Mouse (Mus musculus): ENCODE results near the gene Rapsn.
"Not testable (repeated sequence)": the region's sequence is repeated elsewhere in the genome, so short reads cannot be mapped to it uniquely, and the experiment has no call there.

Gene Rapsn

GRCm38 (mm10) chr2:91035385-91035784, at the start of gene Rapsn:
TSS of gene Rapsn (plus strand) at chr2:91035620.
- no peak for DNase-seq (ENCODE audit: low spot score)

GRCm38 (mm10) chr2:90986055-90986454, 49.4 kb upstream of the Rapsn start:
- no peak for DNase-seq (ENCODE audit: low spot score)

DNA sequence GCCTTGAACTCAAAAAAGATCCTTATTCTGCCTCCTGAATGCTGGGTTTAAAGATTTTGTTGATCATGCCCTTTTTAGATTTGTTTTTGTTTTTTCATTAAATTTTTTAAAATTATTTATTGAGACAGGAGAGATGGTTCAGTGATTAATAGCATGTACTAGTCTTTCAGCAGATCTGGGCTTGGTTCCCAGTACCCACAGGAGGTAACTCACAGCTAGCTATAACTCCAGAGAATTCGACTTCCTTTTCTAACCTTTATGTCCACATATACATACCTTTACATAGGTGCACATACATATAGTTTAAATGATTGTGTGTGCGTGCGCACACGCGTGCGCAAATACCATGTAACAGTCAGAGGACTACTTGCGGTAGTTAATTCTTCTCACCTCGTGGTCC, 26.9 kb upstream of the Rapsn start:
- no peak for DNase-seq (ENCODE audit: low spot score)

DNA sequence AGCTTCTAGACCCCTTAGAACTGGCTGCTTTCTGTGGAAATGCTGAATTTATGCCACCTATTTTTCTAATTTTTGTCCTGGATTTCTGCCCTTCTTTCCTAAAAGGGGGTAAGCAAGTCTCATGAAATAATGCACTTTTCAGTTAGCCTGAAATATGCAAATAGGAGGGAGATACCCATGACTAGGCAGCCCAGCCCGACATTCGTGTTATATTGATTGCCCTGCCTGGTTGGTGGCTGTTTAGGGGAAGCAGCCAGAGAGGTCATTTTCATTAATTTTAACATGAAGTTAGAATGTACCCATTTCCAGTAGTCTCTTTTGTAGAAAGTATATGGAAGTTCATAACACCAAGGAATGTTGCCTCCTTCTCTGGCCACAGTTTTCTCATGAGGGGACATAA, 21.5 kb upstream of the Rapsn start:
- no peak for DNase-seq (ENCODE audit: low spot score)

- no peak for DNase-seq (ENCODE audit: low spot score)
Measured at GRCm38 (mm10) chr2:91015386-91015785, 20.0 kb upstream of the Rapsn start.

GRCm38 (mm10) chr2:91018061-91018788, 17.2 kb upstream of the Rapsn start:
- no peak for DNase-seq (ENCODE audit: low spot score)

GRCm38 (mm10) chr2:91019911-91020310, 15.5 kb upstream of the Rapsn start:
- no peak for DNase-seq (ENCODE audit: low spot score)

- not testable (repeated sequence) for DNase-seq (ENCODE audit: low spot score)
Measured at GRCm38 (mm10) chr2:91022266-91022665, 13.2 kb upstream of the Rapsn start.

DNA sequence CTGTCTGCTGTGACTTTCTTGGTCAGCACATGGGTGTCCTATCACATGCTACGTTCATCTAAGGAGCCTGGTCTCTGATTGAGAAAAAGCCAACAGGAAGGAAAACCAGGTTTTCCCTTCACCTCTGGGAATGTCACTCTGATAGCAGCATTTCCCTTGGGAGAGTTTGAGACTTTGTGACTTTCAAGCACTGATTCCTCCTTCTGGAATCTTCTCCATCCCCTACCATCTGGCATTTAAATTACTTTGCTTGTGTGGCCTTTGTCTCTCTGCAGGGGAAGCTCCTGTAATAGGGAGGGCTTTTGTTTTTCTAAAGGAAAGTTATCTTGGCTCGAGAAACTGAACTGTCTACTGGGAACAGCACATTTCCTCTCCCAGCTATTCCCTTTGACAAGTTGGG, 12.3 kb upstream of the Rapsn start:
- DNase-seq (ENCODE audit: low spot score): no peak

DNA sequence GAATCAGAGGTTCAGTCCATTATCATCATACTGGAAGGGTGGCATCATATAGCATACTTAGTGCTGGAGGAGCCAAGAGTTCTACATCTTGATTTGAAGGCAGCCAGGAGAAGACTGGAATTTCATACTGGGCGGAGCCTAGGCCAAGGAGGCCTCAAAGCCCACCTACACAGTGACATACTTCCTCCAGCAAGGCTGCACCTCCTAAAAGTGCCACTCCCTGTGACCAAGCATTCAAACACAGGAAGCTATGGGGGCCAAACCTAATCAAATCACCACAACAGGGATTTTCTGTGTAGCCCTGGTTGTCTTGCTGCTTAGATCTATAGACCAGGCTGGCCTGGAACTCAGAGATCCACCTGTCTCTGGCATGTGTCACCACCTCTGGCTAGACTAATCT, 11.5 kb upstream of the Rapsn start:
- no peak for DNase-seq (ENCODE audit: low spot score)

DNA sequence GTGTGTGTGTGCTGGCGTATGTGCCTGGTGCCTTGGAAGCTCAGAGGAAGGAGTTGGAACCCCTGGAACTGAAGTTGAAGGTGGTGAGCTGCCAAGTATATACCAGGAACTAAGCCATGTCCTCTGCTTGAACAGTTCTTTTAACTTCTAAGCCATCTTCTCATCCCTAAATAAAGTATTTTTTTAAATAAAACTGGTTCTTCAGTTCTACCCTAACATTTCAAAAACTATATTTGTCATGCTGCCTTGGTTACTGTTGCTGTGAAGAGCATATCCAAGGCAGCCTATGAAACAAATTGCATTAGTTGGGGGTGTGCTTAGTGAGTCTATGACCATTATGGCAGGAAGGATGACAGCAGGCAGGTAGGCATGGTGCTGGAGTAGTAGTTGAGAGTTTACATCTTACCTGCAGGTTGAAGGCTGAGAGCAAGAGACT, 10.3 kb upstream of the Rapsn start:
- DNase-seq (ENCODE audit: low spot score): no peak

DNA sequence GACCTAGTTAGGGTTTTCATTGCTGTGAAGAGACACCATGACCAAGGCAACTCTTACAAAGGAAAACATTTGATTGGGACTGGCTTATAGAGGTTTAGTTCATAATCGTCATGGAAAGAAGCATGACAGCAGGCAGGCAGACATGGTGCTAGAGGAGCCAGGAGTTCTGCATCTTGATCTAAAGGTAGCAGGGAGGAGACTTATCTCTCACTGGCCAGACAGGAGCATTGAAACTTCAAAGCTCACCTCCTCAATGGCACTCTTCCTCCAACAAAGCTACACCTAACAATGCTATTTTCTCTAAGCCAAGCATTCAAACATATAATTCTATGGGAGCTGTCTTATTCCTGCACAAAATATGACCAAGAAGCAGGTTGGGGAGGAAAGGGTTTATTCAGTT, 8.9 kb upstream of the Rapsn start:
- no peak for DNase-seq (ENCODE audit: low spot score)

DNA sequence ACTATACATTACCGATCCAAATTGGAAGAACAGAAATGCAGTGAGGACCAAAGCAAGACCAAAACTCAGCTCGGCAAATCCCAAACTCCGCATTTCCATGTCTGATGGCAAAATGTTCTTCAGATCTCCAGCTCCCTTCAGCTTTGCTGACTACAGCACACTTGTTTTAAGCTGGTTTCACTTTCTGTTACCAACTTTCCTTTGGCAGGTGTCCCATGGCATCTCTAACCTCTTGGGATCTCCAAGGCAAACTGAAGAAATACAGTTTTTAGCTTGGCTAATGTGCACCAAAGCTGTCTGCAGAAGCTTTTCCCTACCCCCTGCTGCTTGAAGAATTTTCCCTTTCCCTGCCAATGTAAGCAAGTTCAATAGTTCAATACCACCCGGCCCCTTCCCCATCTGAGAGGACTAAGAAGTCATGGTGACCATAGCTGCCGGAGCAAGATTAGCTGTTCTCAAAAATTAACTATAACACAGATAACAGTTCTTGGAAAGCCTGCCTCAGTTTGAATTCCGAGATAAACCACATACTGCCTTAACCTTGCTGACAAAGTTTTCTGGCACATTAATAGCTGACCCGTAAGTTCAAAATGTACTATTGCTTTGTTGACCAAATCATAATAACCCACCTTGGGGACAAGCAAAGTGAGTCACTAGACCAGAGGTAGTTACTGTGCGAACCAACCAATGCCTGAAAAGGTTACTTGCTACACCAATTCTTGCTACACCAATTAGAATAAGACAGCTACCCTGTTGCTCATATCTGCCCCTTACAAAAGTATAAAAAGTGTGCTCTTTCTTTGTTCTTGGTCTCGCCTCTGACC, 7.8 kb upstream of the Rapsn start:
- no peak for DNase-seq (ENCODE audit: low spot score)

- no peak for DNase-seq (ENCODE audit: low spot score)
Measured at GRCm38 (mm10) chr2:91031216-91031615, 4.2 kb upstream of the Rapsn start.

GRCm38 (mm10) chr2:91033000-91033399, 2.4 kb upstream of the Rapsn start:
- no peak for DNase-seq (ENCODE audit: low spot score)

GRCm38 (mm10) chr2:91041786-91042185, 6.4 kb downstream of the Rapsn start:
- DNase-seq (ENCODE audit: low spot score): no peak

- DNase-seq (ENCODE audit: low spot score): no peak
Measured at GRCm38 (mm10) chr2:91042651-91043398, 7.4 kb downstream of the Rapsn start.

- no peak for DNase-seq (ENCODE audit: low spot score)
Measured at GRCm38 (mm10) chr2:91044727-91045126, 9.3 kb downstream of the Rapsn start.

- DNase-seq (ENCODE audit: low spot score): not testable (repeated sequence)
Measured at GRCm38 (mm10) chr2:91045805-91046204, 10.4 kb downstream of the Rapsn start.

- no peak for DNase-seq (ENCODE audit: low spot score)
Measured at GRCm38 (mm10) chr2:91047359-91047758, 11.9 kb downstream of the Rapsn start.

DNA sequence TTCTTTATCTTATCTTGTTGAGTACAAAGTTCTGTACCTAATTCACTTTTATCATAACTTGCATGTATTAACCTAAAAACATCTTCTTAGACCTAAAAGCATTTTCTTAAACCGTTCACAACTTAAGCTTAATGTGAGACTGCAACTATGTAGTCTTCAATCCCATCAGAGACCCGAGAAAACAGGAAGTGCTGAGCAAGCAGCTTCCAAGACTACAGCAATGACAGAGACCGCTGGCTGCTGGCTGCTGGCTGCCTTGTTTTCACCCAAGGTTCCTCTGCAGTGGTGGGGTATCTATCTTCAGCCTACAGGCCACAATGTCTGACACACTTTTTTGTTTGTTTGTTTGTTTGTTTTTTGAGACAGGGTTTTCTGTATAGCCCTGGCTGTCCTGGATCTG, 16.5 kb downstream of the Rapsn start:
- no peak for DNase-seq (ENCODE audit: low spot score)

GRCm38 (mm10) chr2:91052752-91053151, 17.3 kb downstream of the Rapsn start:
- no peak for DNase-seq (ENCODE audit: low spot score)

Measured in layer of hippocampus, adult 9-10 months (tissue).